Mouse (Mus musculus) erythroblast, embryonic 14.5 days (primary cell): ENCODE data around the gene Klhdc8b.

Experiments used
- GATA1 ChIP-seq: IDR thresholded peaks from 2 replicates; pipeline ENCODE4 v1.6.1; 2012; ENCODE audit warnings: low read length, inconsistent platforms, mixed read lengths
- TAL1 ChIP-seq: IDR thresholded peaks from 3 replicates; pipeline ENCODE4 v1.6.1; 2012; ENCODE audit warnings: low read length, inconsistent platforms, mixed read lengths

- no peak for TF ChIP-seq TAL1
- no peak for TF ChIP-seq GATA1
Measured at GRCm38 (mm10) chr9:108506901-108507300, 45.5 kb upstream of the Klhdc8b start.
